Mouse (Mus musculus): ENCODE measurements around the gene Stum. TPM values are rescaled to one million over a fixed set of nuclear protein-coding genes. Genes with fewer than 3 reads are reported as not detected.

Stum gene
- 0.07 and 0.08 TPM in 2 replicates for polyA plus RNA-seq (2015; fragmentation: Nextera tagmentation; extraction: Ambion mirVana)

DNA sequence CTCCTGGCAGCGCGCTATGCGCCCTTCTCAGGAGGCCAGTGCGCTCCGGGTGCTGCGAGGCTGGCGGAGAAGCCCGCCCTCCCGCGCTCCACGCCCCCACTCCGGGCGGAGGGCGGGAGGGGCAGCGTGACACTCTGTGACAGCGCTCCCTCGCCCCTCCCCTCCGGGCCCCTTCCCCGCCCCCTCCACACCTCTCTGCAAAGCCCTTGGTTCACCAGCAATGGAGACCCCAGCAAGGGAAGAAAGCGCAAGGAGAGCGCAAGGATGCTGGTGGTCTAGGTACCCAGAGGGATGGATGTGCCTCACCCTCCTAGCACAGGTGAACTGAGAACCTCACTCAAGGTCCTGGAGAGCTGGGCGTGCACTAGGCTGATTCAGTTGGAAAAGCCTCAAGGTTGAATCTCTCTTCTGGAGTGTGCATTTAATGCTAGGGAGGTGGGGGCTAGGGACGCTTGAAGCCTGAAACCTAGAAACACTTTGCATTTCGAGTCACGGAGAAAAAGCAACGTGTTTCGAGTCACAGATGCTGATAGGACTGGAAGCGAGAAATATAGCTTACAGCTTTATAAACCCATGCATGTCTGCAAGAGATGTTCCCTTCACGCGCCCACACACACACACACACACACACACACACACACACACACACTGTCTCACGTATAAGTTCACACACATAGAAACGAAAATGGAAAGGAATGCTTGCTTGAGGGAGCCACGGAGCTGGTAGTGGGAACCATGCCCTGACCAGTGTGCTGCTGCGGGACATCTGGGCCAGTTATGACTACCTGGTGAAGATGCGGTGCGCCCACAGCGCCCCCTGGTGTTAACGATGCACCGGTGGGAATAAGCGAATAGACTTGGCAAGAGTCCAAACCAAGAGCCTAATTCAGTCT, at the start of gene Stum:
Gene Stum (minus strand): TSS at position 106 of the 893 bp plus-strand sequence.
- peak within 1 kb of the TSS; percentile 27; the same call in 1 of the 2 replicates for H3K4me3 ChIP-seq (ENCODE audit: low read depth, low read length)
- H3K9me3 ChIP-seq (ENCODE audit: low read length): no peaks in the 10 kb centered on the region
- DNase-seq (ENCODE audit: low spot score) (peak; percentile 81), ATAC-seq (peak; percentile 54)
- H3K9ac ChIP-seq (replicated peaks; ENCODE audit: low read depth): no peak within 1 kb of the TSS
- 4% methylated on average over 39 of the region's 40 CpGs for WGBS
- H3K36me3 ChIP-seq (ENCODE audit: insufficient read depth, low read length): no peaks in the 10 kb centered on the region
- peaks cover 4% of the 10 kb centered on the region; the same call in 1 of the 2 replicates for H3K4me1 ChIP-seq (ENCODE audit: insufficient read depth, low read depth, low read length)
- H3K4me2 ChIP-seq (replicated peaks; ENCODE audit: low read depth, low read length): peak within 1 kb of the TSS; percentile 52
- no peak for TF ChIP-seq EP300 (IDR thresholded peaks at IDR 0.05)
- peak; percentile 91 for TF ChIP-seq CTCF (IDR thresholded peaks at IDR 0.05)
- peaks cover 24% of the 10 kb centered on the region for H3K27me3 ChIP-seq (replicated peaks; ENCODE audit: insufficient read depth, low read length)
- H3K27ac ChIP-seq (ENCODE audit: low read length): no peak within 1 kb of the TSS

DNA sequence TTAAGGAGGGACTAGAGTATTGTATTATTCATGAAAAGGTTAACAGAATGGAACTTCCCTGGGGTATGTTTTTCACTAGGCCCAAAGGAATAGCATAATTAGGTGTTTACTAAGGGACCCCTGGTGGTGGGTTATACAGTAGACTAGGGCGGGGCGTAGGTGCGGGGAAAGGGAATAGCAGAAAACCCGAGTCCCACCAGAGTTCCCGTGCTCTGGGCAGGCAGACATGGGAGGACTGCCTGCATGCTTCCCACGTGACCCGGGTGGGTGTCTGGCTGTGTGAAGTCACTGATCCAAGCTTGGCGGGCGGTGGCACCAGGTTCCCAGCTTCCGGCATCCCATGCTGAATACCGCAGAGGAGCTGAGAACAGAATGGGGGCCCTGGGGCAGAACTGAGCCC, 49.4 kb upstream of the Stum start:
- no peak for ATAC-seq
- no peak for TF ChIP-seq CTCF (IDR thresholded peaks at IDR 0.05)
- no peak for TF ChIP-seq EP300 (IDR thresholded peaks at IDR 0.05)

DNA sequence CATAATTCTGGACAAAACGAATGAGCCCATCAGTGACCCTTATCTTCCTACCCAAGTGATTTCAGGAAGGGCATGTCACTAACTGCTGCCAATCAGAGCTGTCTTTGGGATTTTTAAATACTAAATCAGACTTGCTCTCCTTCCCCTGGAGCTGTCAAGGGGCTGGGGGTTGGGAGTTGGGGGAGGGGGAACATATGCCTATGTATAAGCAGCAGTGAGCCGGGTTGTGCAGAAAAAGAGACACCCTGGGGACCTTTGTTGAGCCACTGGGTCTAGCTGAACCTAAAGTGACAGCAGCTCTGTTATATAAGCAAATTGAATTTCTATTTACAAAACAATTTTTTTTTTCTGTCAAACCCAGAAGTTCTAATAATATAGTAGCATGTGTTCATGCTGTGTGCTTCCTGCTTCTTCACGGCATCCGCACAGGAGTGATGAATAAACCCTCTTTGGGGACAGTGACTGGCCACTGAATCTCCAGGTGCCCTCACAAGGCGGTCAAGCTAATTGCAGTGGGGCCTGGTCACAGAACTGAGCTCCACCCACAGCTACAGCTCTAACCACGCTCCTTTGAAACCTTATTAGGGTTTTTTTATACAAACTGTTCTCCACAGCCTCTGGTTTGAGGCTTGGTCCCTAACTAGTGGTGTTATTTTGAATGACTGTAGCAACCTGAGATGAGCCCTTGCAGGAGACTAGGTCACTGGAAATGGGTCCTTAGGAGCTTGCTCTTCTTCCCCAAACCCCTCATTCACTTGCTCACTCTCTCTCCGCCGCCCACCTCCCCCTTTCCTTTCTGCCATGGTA, 47.4 kb upstream of the Stum start:
- Histone ChIP-seq H3K27me3 (replicated peaks; ENCODE audit: insufficient read depth, low read length) (no peaks in the 10 kb centered on the region), H3K27ac (ENCODE audit: low read length) (no peak overlapping the region), H3K36me3 (ENCODE audit: insufficient read depth, low read length) (no peaks in the 10 kb centered on the region), H3K4me3 (ENCODE audit: low read depth, low read length) (no peak overlapping the region), H3K9me3 (ENCODE audit: low read length) (no peaks in the 10 kb centered on the region), H3K4me1 (ENCODE audit: insufficient read depth, low read depth, low read length) (no peaks in the 10 kb centered on the region), H3K9ac (replicated peaks; ENCODE audit: low read depth) (no peak overlapping the region), H3K4me2 (replicated peaks; ENCODE audit: low read depth, low read length) (no peak overlapping the region)
- no peak for TF ChIP-seq EP300 (IDR thresholded peaks at IDR 0.05)
- DNase-seq (ENCODE audit: low spot score) (no peak), ATAC-seq (no peak)
- 66% methylated on average over 8 of the region's 8 CpGs for WGBS

More for the DNA sequence above, 49.4 kb upstream of the Stum start:
- Histone ChIP-seq H3K36me3 (ENCODE audit: insufficient read depth, low read length) (no peaks in the 10 kb centered on the region), H3K9ac (replicated peaks; ENCODE audit: low read depth) (no peak overlapping the region), H3K27ac (ENCODE audit: low read length) (no peak overlapping the region), H3K9me3 (ENCODE audit: low read length) (no peaks in the 10 kb centered on the region), H3K27me3 (replicated peaks; ENCODE audit: insufficient read depth, low read length) (no peaks in the 10 kb centered on the region), H3K4me2 (replicated peaks; ENCODE audit: low read depth, low read length) (no peak overlapping the region), H3K4me3 (ENCODE audit: low read depth, low read length) (no peak overlapping the region), H3K4me1 (ENCODE audit: insufficient read depth, low read depth, low read length) (no peaks in the 10 kb centered on the region)
- DNase-seq (ENCODE audit: low spot score): no peak
- WGBS: 95% methylated on average over 11 of the region's 11 CpGs

DNA sequence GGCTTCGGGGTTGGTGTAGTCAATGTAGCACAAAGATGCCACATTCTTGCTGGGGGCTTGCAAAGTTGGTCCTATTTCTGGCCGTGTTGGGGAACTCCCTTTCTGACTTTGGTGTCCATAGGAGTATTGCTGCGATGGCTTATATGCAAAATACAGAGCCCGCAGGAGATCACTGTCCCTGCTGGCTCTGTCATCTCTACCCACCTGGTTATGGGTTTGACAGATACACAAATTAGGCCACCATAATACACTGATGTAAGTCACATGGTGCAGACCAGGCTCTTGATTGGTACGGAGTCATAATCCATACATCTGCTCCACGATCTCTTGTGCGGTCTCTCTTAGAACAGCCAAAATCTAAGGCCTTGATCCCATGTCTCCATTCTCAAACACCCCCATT, 46.5 kb upstream of the Stum start:
- Histone ChIP-seq H3K27ac (ENCODE audit: low read length) (no peak overlapping the region), H3K27me3 (replicated peaks; ENCODE audit: insufficient read depth, low read length) (no peaks in the 10 kb centered on the region), H3K4me2 (replicated peaks; ENCODE audit: low read depth, low read length) (no peak overlapping the region), H3K9ac (replicated peaks; ENCODE audit: low read depth) (no peak overlapping the region), H3K36me3 (ENCODE audit: insufficient read depth, low read length) (no peaks in the 10 kb centered on the region), H3K9me3 (ENCODE audit: low read length) (no peaks in the 10 kb centered on the region), H3K4me1 (ENCODE audit: insufficient read depth, low read depth, low read length) (no peaks in the 10 kb centered on the region), H3K4me3 (ENCODE audit: low read depth, low read length) (no peak overlapping the region)
- TF ChIP-seq EP300 (IDR thresholded peaks at IDR 0.05) (no peak), CTCF (IDR thresholded peaks at IDR 0.05) (no peak)
- 89% methylated on average over 7 of the region's 7 CpGs for WGBS
- DNase-seq (ENCODE audit: low spot score) (no peak), ATAC-seq (no peak)

DNA sequence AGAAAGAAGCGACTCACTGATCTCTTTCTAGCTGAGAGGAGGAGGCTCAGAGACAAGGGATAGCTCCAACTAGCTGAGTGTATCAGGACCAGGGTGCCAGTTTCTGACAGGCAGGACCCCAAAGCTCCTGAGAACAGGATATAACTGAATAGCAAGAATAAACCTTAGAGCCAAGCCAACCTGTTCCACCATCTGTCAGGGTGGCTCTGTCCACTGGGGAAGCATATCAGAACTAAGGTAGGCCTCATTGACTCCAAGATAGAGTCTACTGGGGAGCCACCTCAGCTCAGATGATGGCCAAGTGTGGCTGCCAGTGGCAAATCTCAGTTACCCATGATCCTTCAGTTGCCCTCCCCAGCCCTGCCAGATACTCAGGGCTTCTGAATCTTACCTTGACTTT, 42.0 kb upstream of the Stum start:
- ATAC-seq: no peak
- H3K9me3 ChIP-seq (ENCODE audit: low read length): no peaks in the 10 kb centered on the region
- WGBS: 71% methylated on average over 1 of the region's 1 CpGs
- no peak overlapping the region for H3K9ac ChIP-seq (replicated peaks; ENCODE audit: low read depth)
- no peak overlapping the region for H3K4me2 ChIP-seq (replicated peaks; ENCODE audit: low read depth, low read length)
- H3K27me3 ChIP-seq (replicated peaks; ENCODE audit: insufficient read depth, low read length): no peaks in the 10 kb centered on the region
- no peak overlapping the region for H3K27ac ChIP-seq (ENCODE audit: low read length)
- TF ChIP-seq EP300 (IDR thresholded peaks at IDR 0.05) (no peak), CTCF (IDR thresholded peaks at IDR 0.05) (no peak)
- no peaks in the 10 kb centered on the region for H3K36me3 ChIP-seq (ENCODE audit: insufficient read depth, low read length)
- DNase-seq (ENCODE audit: low spot score): no peak
- H3K4me3 ChIP-seq (ENCODE audit: low read depth, low read length): no peak overlapping the region
- no peaks in the 10 kb centered on the region for H3K4me1 ChIP-seq (ENCODE audit: insufficient read depth, low read depth, low read length)

DNA sequence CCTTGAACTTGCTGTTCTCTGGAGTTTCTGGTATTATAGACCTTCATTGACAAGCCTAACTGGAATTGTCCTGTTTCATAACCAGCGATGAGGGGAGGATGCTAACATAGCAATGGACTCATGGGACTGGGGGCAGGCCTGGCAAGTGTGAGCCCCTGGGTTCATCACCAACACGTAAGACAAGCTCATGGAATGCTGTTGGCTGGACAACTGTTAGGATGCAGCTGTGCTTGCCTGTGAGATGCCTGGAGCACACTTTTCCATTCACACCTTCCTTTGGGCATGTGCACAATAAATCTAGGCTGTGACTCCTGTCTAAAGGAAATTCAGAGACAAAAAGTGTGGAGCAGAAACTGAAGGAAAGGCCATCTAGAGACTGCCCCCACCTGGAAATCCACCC, 40.0 kb upstream of the Stum start:
- Histone ChIP-seq H3K4me1 (ENCODE audit: insufficient read depth, low read depth, low read length) (no peaks in the 10 kb centered on the region), H3K4me2 (replicated peaks; ENCODE audit: low read depth, low read length) (no peak overlapping the region), H3K36me3 (ENCODE audit: insufficient read depth, low read length) (no peaks in the 10 kb centered on the region), H3K4me3 (ENCODE audit: low read depth, low read length) (no peak overlapping the region), H3K9me3 (ENCODE audit: low read length) (no peaks in the 10 kb centered on the region), H3K27me3 (replicated peaks; ENCODE audit: insufficient read depth, low read length) (no peaks in the 10 kb centered on the region), H3K9ac (replicated peaks; ENCODE audit: low read depth) (no peak overlapping the region), H3K27ac (ENCODE audit: low read length) (no peak overlapping the region)
- TF ChIP-seq EP300 (IDR thresholded peaks at IDR 0.05) (no peak), CTCF (IDR thresholded peaks at IDR 0.05) (no peak)
- ATAC-seq: no peak
- 75% methylated on average over 2 of the region's 2 CpGs for WGBS
- no peak for DNase-seq (ENCODE audit: low spot score)
